Mouse (Mus musculus): ENCODE results near the gene Gm813. TPM values are rescaled to one million over a fixed set of nuclear protein-coding genes. Genes with fewer than 3 reads are reported as not detected.

Gene Gm813
- total and polyA plus RNA-seq, 3 experiments, result not detected

DNA sequence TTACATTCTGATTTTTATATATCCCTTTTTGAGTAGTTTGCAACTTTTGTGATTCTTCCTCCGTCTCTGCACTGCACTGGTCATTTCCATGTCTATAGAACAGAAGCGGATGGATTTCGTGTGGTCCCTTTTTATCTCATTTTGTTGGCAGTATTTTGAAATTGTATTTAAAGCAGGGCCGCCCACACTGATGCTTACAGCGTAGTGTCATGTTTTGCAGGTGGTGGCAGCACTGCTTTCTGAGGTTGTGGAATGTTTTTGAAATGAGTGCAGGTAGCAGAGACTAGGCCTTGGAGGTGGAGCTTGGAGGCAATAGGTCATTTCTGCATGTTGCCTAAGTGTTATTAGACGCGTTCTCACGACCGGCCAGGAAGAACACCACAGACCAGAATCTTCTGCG is 33.2 kb upstream of the Gm813 start:
- Histone ChIP-seq H3K9ac (ENCODE audit: insufficient read depth, low read depth) (no peak overlapping the region), H3K4me2 (ENCODE audit: insufficient read depth, low read depth, poor library complexity, severe bottlenecking) (no peak overlapping the region), H3K79me2 (replicated peaks; ENCODE audit: control insufficient read depth, extremely low read depth, insufficient read depth, poor library complexity, severe bottlenecking) (no peaks in the 10 kb centered on the region), H3K27me3 (replicated peaks) (no peaks in the 10 kb centered on the region), H3K27ac (ENCODE audit: insufficient read depth, low read depth) (no peak overlapping the region), H3K4me3 (replicated peaks in 1 of 3; ENCODE audit: low read depth in 2 of 3, low read length in 2 of 3, poor library complexity in 1 of 3) (no peak overlapping the region), H3K36me3 (replicated peaks in 1 of 2; ENCODE audit: control insufficient read depth in 1 of 2, insufficient read depth in 1 of 2, low read length in 1 of 2) (no peaks in the 10 kb centered on the region), H3K4me1 (ENCODE audit: control insufficient read depth in 1 of 2, insufficient read depth in 2 of 2) (no peaks in the 10 kb centered on the region), H3K9me3 (replicated peaks; ENCODE audit: low read length) (no peaks in the 10 kb centered on the region)
- no peak for TF ChIP-seq SMC3 (IDR thresholded peaks at IDR 0.05; ENCODE audit: low read depth, low read length)
- TF ChIP-seq KAT2A (IDR thresholded peaks at IDR 0.05; ENCODE audit: insufficient replicate concordance, low read length), result no peak
- no peak for TF ChIP-seq MAFK (IDR thresholded peaks at IDR 0.05; ENCODE audit: insufficient replicate concordance, low read length)
- TF ChIP-seq E2F4 (IDR thresholded peaks at IDR 0.05; ENCODE audit: insufficient replicate concordance, low read depth, low read length), result no peak
- in situ Hi-C loops (cut with MboI; ENCODE audit: low pct_ligation_motif_present, low pct_unique_long_range_greater_than_20kb, low sequenced_read_pairs) (loop anchor here (25.0 kb wide), 3 partner anchors 762 to 1038 kb away; partner anchors contain the start of genes Cmss1 and Gabrr3), dilution Hi-C loops (cut with MboI; ENCODE audit: extremely low pct_ligation_motif_present, extremely low pct_unique_long_range_greater_than_20kb, low sequenced_read_pairs) (no loop called here)
- DNase-seq (ENCODE audit: extremely low read depth), result no peak

DNA sequence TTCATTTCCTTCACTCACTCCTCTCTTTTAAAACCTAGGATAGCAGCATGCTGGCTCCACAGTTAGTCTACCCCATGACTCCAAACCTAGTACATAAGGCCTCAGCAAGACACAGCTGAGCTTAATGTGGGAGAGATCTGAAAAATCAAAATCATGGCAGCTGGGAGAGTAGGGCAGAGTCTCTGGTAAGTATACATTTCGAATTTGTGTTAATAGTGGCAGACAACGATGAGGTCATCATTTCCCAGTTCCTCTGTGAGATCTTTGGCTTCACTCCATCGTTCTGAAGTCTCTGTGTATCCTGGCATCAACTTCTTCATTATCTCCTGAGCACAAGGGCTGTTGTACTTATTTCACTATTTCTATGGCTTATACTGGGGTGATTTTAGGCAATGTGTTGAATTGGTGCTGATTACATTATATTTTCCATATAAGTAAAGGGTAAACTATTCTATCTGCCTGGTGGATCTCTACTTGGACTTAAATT is 22.0 kb upstream of the Gm813 start, which contains the start of gene E330017A01Rik:
Gene E330017A01Rik, minus strand, starts transcription at position 51 of the 487 bp plus-strand sequence.
- Histone ChIP-seq H3K4me2 (ENCODE audit: insufficient read depth, low read depth, poor library complexity, severe bottlenecking) (no peak within 1 kb of the TSS; the same call in 1 of the 2 replicates), H3K9ac (ENCODE audit: insufficient read depth, low read depth) (no peak within 1 kb of the TSS), H3K79me2 (replicated peaks; ENCODE audit: control insufficient read depth, extremely low read depth, insufficient read depth, poor library complexity, severe bottlenecking) (no peaks in the 10 kb centered on the region), H3K4me1 (ENCODE audit: control insufficient read depth in 1 of 2, insufficient read depth in 2 of 2) (peaks cover 16 to 21% of the 10 kb centered on the region in 2 experiments), H3K4me3 (replicated peaks in 1 of 3; ENCODE audit: low read depth in 2 of 3, low read length in 2 of 3, poor library complexity in 1 of 3) (no peak within 1 kb of the TSS), H3K27me3 (replicated peaks) (no peaks in the 10 kb centered on the region), H3K36me3 (replicated peaks in 1 of 2; ENCODE audit: control insufficient read depth in 1 of 2, insufficient read depth in 1 of 2, low read length in 1 of 2) (no peaks in the 10 kb centered on the region), H3K9me3 (replicated peaks; ENCODE audit: low read length) (no peaks in the 10 kb centered on the region), H3K27ac (ENCODE audit: insufficient read depth, low read depth) (no peak within 1 kb of the TSS)
- in situ Hi-C loops (cut with MboI; ENCODE audit: low pct_ligation_motif_present, low pct_unique_long_range_greater_than_20kb, low sequenced_read_pairs), result loop anchor here (25.0 kb wide), 1 partner anchor 1026 kb away; the partner anchor contains the start of gene Cmss1
- DNase-seq (ENCODE audit: extremely low read depth), result no peak
- dilution Hi-C loops (cut with MboI; ENCODE audit: extremely low pct_ligation_motif_present, extremely low pct_unique_long_range_greater_than_20kb, low sequenced_read_pairs), result no loop called here
- TF ChIP-seq TBP (conservative IDR thresholded peaks at IDR 0.05; ENCODE audit: low read depth, low read length) (no peak), RCOR1 (conservative IDR thresholded peaks at IDR 0.05; ENCODE audit: low read depth, low read length) (no peak), EP300 (IDR thresholded peaks at IDR 0.05; ENCODE audit: low read length) (peak; percentile 56; the same call in 1 of the 2 replicates), JUN (IDR thresholded peaks at IDR 0.05; ENCODE audit: insufficient read depth, low read depth, low read length) (peak; percentile 67), JUND (conservative IDR thresholded peaks at IDR 0.05; ENCODE audit: low read depth, low read length) (peak; percentile 70)

DNA sequence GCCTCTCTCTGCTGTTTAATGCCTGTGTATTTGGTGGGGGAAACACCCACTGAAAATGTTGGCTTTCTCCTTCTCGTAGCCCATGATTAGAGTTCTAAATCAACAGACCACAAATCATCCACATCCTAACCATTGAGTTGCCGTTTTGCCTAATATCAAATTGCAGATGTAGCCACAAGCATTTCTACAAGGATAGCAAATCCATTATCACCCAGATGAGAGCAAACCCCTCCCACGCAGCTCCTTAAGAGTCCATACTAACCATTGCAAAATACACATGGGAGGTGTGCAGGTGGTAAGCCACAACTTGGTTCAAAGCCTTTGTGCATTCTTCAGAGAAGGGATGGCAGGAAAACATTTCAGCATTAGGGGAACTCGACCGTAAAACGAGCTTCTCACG is 21.2 kb upstream of the Gm813 start:
- H3K36me3 ChIP-seq (replicated peaks in 1 of 2; ENCODE audit: control insufficient read depth in 1 of 2, insufficient read depth in 1 of 2, low read length in 1 of 2), result no peaks in the 10 kb centered on the region
- H3K27ac ChIP-seq (ENCODE audit: insufficient read depth, low read depth), result no peak overlapping the region
- no peaks in the 10 kb centered on the region for H3K79me2 ChIP-seq (replicated peaks; ENCODE audit: control insufficient read depth, extremely low read depth, insufficient read depth, poor library complexity, severe bottlenecking)
- no peak overlapping the region for H3K4me3 ChIP-seq (replicated peaks in 1 of 3; ENCODE audit: low read depth in 2 of 3, low read length in 2 of 3, poor library complexity in 1 of 3)
- in situ Hi-C loops (cut with MboI; ENCODE audit: low pct_ligation_motif_present, low pct_unique_long_range_greater_than_20kb, low sequenced_read_pairs), result loop anchor here (25.0 kb wide), 1 partner anchor 1026 kb away; the partner anchor contains the start of gene Cmss1
- dilution Hi-C loops (cut with MboI; ENCODE audit: extremely low pct_ligation_motif_present, extremely low pct_unique_long_range_greater_than_20kb, low sequenced_read_pairs), result no loop called here
- H3K9ac ChIP-seq (ENCODE audit: insufficient read depth, low read depth), result no peak overlapping the region
- DNase-seq (ENCODE audit: extremely low read depth), result no peak
- H3K4me2 ChIP-seq (ENCODE audit: insufficient read depth, low read depth, poor library complexity, severe bottlenecking), result no peak overlapping the region; the same call in 1 of the 2 replicates
- no peaks in the 10 kb centered on the region for H3K9me3 ChIP-seq (replicated peaks; ENCODE audit: low read length)
- no peaks in the 10 kb centered on the region for H3K27me3 ChIP-seq (replicated peaks)
- peaks cover 16 to 21% of the 10 kb centered on the region in 2 experiments for H3K4me1 ChIP-seq (ENCODE audit: control insufficient read depth in 1 of 2, insufficient read depth in 2 of 2)
- TF ChIP-seq MYC (IDR thresholded peaks at IDR 0.05; ENCODE audit: low read depth, low read length) (no peak), BHLHE40 (IDR thresholded peaks at IDR 0.05; ENCODE audit: low read depth, low read length) (no peak), GABPA (IDR thresholded peaks at IDR 0.05; ENCODE audit: insufficient replicate concordance, low read depth, low read length) (no peak), JUND (conservative IDR thresholded peaks at IDR 0.05; ENCODE audit: low read depth, low read length) (no peak), USF2 (conservative IDR thresholded peaks at IDR 0.05; ENCODE audit: low read depth, low read length) (no peak), E2F4 (IDR thresholded peaks at IDR 0.05; ENCODE audit: insufficient replicate concordance, low read depth, low read length) (no peak), MAZ (IDR thresholded peaks at IDR 0.05; ENCODE audit: low read depth, low read length) (no peak), KAT2A (IDR thresholded peaks at IDR 0.05; ENCODE audit: insufficient replicate concordance, low read length) (no peak)

Data from CH12.LX (cell line).